Mouse (Mus musculus) embryo, embryonic 10 days (tissue): Measurements from ENCODE around the gene Ankdd1b.
A peak's percentile ranks its signal among the peaks of the same experiment; 100 is the strongest.

Experiments used
- DNase-seq: peaks from one replicate; pipeline ENCODE4 v3.0.0-alpha.2; 2015; ENCODE audit warnings: low spot score

The Ankdd1b gene

DNA sequence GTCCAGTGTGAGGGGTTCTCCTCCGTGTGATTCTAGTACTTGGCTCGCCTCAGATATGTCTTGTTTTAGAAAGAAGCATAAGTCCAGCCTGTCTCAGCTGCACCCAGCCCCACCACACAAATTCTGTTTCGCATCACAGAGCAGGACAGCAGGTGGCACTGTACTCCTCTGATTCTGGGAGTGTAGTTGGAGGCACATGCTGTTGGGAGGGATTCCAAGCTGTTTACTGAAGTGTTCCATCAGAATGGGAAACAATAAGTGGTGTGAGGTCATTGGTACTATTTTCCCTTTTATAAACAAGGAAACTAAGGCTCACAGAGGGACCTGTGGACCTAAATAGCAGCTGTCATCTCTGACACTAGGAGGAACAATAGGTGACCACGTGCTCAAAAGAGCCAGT, 64.0 kb downstream of the Ankdd1b start:
- DNase-seq = peak; percentile 42

DNA sequence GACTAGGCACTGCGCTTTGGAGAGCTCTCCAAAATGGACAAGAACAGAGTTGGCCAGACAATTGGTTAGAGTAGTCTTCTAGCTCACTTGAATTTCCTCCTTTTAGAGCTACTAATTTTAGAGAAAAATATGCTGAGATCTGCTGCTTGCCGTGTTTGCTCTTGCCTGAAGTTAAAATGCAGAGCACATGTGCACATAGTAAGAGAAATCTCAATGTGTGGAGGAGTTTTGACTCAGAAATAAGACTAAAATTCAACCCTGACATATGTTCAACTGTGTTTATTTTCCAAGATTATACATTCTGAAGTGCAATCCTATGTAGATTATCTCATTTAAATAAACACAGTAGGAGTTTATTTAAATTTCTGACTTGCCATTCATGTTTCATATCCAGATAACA, 65.5 kb downstream of the Ankdd1b start:
- no peak for DNase-seq

DNA sequence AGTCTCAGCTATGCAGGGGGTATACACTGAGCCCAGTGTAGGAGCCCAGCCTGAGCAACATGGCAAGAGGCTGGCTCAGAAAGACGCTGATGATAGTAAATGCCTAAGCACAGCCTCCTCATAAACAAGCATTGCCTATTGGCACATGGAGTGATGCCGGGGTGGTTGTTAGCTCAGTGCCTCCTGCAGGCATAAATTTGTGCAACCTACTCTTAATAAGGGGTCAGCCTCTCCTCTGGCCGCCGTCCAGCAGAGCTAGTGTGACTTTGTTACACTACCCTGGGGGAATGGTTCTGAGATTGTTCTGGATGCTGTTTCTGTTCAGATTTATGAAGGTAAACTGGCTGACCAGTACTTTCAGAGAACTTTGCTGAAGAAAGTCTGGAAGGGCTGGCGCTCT, 69.7 kb downstream of the Ankdd1b start:
- DNase-seq = no peak

DNA sequence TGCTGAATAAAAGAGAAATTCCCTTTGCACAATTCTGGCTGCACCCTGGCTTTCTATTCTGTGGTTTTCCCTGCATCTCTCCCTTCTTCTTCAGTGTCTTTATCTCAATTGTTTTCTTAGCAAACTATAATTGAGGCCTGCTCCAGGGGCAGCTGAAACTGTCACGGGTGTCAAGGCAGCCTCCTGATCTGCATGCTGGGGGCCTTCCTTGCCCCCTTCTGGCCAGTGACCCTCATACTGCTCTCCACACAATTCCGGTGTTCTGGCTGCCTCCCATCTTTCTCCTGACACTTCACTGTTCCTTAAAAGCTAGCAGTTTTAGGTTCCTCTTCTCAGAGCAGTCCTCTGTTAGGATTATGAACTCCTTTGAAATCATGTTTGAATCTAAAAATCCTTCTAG, 81.7 kb downstream of the Ankdd1b start:
- no peak for DNase-seq

DNA sequence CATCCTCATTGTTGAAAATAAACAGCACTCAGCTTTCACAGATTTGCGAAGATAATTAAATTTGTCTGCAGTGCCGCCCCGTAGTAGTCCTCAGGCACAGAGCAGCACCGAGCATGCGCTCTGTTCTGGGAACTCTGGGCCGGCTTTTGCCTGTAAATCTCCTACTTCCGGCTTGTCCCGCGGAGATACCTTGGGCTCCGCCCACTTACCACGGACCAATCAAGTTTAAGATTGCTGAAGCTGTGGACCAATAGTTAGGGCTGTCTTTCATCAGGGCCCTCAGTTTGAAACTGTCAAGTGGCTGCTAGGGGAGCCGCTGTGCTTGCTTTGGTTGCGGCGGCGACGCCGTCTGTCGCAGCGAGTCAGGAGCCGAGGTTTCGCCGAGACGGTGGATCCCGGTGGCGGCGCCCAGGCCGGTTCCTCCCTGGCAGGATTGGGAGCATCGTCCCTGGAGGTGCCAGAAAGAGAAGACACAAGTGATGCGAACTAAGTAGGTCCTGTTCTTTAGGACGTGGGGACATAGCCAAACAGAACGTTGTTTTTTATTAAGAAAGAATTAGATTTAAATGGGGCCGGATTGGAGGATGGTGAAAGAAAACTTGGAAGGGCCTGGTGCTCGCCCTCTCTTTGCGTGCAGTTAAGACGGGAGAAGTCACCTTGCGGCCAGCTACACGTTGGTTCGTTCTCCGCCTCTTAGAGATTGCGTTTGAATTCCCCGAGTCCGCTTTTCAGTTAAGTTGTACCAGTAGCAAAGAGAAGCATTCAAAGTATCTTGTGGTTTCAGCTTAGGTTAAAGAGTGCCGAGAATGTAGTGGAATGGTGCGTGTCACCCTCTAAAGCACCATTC, 82.7 kb downstream of the Ankdd1b start, which contains the start of gene Poc5:
Gene Poc5 (plus strand): TSS at position 253 of the 847 bp plus-strand sequence.
- peak; percentile 95 for DNase-seq

DNA sequence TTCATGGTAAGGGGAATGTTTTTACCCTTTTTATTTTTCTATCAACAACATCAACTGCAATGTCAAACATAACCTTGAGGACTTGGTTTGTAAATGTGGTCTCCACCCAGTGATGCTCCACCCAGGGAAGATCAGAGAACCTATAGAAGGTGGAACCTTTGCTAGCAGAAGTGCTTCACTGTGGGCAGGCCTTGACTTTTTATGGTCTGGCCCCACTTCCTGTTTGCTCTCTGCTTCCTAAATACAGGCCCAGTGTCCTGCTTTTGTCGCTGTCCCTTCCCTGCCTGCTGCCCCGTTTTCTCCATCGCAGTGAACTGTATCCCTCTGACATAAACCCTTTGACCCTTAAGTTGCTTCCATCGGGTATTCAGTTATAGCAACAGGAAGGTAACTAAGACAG, 93.1 kb downstream of the Ankdd1b start:
- DNase-seq = no peak

DNA sequence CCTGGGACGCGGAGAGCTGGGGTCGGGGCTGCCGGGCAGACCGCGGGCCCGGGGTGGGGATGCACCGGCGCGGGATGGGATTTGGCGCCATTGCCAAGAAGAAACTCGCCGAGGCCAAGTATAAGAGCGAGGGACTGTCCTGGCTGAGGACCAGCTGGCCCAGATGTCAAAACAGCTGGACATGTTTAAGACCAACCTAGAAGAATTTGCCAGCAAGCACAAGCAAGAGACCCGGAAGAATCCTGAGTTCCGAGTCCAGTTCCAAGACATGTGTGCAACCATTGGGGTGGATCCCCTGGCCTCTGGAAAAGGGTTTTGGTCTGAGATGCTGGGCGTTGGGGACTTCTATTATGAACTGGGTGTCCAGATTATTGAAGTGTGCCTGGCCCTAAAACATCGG, 94.1 kb downstream of the Ankdd1b start:
- DNase-seq = no peak

DNA sequence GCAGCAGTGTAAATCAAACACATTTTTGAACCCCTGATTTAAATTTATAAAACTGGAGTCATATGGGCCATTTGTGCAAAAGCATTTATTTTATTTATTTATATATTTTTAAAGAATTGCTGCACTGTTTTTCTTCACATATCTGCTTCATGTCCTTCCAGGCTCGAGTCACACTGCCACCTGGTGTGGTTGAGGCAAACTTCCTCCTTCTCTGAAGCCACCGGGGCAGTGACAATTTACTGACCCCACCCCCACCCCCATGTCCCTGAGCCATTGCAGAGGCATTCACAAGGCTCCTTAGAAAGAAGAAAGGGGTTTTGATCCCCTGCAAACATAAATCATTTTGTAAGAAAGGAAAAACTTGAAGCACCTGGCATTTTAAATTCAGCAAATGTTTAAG, 95.5 kb downstream of the Ankdd1b start:
- DNase-seq = peak; percentile 15
